Mouse (Mus musculus) ES-Bruce4 (cell line): Measurements from ENCODE around the gene Dync1i1.

Source experiments
- CTCF ChIP-seq: IDR thresholded peaks from one replicate; pipeline ENCODE4 v1.8.1; 2011; ENCODE audit warnings: low read depth, low read length
- POLR2A ChIP-seq: IDR thresholded peaks from one replicate; pipeline ENCODE4 v1.8.1; 2011; ENCODE audit warnings: low read length; ENCODE audit not compliant: insufficient read depth

DNA sequence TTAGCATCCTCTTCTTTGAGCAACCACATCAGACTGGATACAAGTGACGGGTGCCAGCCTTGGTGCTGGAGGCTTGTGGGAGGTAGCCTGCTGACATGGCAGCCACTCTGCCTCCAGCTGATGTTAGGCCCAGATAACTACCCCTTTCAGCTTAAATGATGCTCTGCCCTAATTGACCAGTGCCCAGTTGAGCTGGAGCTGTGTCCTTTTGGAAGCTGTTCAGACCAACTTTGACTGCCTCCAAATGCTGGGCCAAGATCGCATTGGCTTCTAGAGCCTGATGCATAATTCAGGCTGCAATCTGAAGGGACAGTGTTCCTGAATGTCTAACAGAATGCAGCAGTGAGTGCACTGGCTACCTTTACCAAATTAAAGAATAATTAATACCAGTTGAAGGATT, 107.4 kb downstream of the Dync1i1 start:
- TF ChIP-seq CTCF (no peak), POLR2A (no peak)
